Mouse (Mus musculus) cerebellum, adult (tissue): ENCODE results near the gene Pde10a.

Experiments used
- ATAC-seq: cut with Nextera tagmentation; 2 replicates; pipeline ENCODE4 v1.9.2; 2017; ENCODE audit warnings: mild to moderate bottlenecking, moderate library complexity, mixed read lengths; ENCODE audit not compliant: insufficient number of reproducible peaks, low FRiP score, low TSS enrichment

Pde10a gene

DNA sequence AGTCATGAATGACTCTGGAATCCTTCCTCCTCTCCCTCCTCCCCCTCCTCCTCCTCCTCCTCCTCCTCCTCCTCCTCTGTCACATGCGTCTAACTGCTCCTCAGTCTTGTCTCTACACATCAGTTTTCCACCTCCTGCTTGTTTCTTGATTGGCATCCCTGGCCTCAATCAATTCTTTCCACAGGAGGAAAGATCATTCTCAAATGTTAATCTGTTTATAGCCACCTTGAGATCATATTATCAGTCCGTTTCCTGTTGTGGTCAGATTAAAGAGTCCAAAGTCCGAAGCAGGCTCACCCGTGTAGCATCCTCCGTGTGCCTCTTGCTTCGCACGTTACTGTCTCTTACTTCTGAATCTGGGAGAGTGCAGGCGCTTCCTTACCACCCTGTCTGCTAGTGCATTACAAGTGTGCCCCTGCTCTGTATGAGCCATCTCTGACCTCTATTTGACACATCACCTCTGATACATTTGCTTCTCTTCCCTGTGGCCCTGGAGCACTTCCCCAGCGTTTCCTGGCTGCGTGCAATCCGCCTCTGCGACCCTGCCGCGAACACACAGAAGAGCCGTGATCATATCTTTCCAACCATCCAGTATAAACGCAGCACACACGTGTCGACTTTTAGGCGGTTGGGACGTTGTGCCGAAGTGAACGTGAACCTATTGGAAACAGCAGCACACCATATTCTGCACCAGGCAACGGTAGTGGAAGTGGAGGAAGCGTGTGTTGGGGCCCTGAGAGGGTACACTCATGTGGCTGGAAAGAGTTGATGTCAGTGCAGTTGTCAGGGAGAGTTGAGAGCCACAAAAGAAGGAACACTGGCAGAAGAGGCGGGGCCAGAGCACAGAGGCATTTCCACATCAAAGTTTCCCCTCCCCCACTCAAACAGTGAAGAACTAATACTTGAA, 342.4 kb downstream of the Pde10a start:
- ATAC-seq, result no peak

DNA sequence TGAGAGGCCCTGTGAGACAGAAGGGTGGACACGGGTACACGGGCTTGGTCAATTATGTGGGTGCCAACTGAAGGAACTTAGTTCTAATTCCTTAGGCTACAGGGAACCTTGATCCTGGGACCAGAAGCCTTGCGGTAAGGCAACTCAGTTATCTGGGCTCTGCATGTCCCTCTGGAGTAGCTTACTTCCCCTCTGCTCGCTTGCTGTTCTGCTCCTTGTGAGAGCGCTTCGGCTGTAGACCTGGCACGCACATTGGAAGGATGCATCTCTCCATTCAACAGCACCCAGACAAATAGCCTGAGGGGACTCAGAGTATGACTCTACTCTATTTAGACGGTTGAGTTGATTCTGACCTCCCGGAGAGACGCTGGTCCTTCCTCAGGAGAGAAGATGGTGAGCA, 344.1 kb downstream of the Pde10a start:
- ATAC-seq, result no peak

GRCm38 (mm10) chr17:8870848-8871247, 345.7 kb downstream of the Pde10a start:
- no peak for ATAC-seq

DNA sequence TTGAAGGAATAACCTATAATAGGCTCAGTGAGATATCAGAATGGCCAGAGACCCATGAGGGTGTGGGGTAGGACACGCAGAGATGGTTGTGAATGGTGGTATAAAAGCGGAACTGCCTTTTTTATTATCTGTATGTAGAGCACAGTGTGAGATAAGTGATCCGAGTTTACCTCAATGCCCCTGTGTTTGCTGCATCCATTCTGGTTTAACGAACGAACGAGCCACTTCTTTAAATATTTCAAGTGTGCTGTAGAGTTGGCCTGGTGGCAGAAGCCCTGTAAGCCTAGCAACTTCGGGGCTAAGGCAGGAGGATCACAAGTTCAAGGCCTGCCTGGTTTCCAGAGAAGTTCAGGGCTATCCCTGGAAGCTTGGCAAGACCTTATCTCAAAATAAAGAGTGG, 346.2 kb downstream of the Pde10a start:
- ATAC-seq, result no peak

DNA sequence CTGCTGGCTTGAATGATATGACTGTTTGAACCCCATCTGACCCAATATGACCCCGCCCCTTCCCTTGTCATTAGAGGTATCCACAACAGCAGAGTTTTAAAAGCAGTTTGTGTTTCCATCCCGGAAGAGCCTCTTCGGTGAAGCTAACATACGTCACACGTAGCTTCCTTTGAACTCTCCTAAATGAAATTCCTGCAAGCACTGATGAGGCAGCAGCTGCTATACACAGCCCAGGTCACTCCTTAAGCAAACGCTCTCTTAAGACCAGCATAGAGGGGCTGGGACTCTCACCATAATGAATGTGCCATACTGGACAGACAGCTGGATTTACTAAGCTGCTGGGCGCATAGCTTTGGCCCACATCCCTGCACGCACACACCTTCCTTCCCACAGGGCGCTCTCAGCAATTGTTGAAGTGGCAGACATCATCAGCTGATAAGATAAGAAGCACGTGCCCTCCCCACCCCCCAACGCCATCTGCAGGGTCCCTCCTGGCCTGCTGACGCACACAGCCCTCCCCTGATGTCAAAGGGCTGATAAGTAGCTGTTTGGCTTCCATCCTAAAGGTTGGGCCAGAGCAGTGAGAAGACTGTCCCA, 346.9 kb downstream of the Pde10a start:
- ATAC-seq, result no peak

DNA sequence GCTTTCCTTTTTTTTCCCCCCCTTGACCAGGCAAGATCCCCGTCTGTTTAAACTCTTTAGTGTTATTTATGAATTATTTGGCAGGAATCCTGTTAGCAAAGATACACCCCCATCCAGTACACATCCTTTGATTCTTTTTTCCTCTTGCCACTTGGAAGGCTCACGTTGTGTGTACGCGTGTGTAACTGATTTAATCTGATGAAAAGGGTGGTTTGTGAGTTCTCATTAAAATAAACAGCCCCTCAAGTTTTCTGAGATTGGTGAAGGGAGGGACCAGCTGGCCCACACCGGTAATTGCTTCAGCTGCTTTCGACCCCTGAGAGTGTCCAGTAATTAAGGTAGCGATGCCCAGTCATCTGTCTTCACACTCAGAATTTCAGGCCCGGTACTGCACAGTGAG, 347.4 kb downstream of the Pde10a start:
- no peak for ATAC-seq

DNA sequence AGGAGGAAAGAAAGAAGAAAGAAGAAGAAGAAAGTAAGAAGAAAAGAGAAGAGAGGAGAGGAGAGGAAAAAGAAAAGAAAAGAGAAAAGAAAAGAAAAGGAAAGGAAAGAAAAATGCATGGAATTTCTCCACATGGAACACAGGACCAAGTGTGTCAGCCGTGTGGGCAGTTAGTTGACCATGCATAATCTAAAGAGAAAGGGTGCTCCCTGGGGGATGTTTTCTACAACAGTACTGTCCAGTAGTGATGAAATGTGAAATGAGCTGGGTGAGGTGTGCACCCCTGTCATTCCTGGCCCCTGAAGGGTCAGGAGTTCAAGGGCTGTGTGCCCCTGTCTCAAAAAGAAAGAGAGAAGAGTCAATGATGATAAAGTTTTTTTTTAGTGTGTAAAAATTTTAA, 352.9 kb downstream of the Pde10a start:
- ATAC-seq, result no peak

- no peak for ATAC-seq
These were observed 356.5 kb downstream of the Pde10a start for GRCm38 (mm10) chr17:8881711-8882110.

GRCm38 (mm10) chr17:8884691-8885090, 359.5 kb downstream of the Pde10a start:
- no peak for ATAC-seq

DNA sequence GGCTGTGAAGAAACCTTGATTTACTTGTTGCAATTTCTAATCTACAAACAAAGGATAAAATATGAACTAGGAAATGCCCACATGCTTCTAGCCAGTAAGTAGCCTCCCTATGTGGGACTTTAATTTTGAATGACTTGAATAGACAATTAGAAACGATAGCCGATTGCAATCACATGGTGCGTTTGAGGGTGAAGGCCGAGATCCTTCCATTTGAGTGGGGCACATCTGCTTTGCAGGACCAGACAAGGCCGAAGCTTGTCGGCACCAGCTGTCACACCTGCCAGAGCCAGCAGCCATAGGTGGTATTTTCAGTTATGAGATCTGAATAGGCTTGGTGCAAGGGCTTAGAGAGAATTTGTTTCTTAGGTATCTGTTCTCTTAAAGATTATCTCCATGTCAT, 360.7 kb downstream of the Pde10a start:
- no peak for ATAC-seq

GRCm38 (mm10) chr17:8888105-8888504, 362.9 kb downstream of the Pde10a start:
- ATAC-seq, result peak; percentile 31; the same call in 1 of the 2 replicates

- no peak for ATAC-seq
These were observed 363.5 kb downstream of the Pde10a start for GRCm38 (mm10) chr17:8888639-8889038.

DNA sequence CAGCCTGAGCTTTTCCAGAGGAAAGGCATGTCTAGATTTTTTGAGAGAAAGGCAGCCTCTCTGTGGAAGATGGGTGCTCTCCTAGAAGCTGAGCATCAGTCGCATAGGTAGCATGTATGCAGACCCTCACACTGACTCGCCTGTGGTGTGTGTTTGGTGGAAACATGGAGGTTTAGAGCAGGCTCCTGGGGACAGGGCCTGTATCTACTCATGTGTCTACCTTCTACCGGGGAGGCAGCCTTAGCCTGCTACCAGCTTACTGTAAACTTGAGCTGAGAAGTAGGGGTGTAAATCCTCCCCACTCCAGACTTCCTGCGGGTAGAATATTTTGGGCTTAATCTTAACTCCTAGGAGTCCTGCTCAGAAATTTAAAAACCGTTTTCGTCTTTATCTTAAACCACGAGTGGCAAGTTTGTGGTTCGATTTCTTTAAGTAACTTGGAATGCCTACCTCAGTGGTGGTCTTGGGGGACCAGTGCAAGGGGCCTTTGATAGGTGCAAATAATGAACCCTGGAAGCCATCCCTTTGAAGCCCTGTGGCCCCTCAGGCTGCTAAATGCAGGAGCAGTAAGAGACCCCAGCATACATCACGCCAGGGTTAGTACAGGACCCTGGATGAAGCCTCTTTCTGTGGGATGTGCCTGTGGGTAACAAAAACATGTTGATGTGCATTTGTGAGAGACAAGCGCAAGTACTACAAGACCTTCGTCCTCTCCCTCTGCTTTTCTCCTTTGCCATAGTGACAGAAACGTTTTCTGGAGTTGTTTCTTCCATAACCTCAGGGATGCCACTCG, 367.2 kb downstream of the Pde10a start:
- no peak for ATAC-seq

GRCm38 (mm10) chr17:8895991-8896390, 370.8 kb downstream of the Pde10a start:
- no peak for ATAC-seq

GRCm38 (mm10) chr17:8897749-8898148, 372.6 kb downstream of the Pde10a start:
- no peak for ATAC-seq

- ATAC-seq, result no peak
These were observed 373.0 kb downstream of the Pde10a start for GRCm38 (mm10) chr17:8898221-8898620.

GRCm38 (mm10) chr17:8899212-8899611, 374.0 kb downstream of the Pde10a start:
- ATAC-seq, result no peak

DNA sequence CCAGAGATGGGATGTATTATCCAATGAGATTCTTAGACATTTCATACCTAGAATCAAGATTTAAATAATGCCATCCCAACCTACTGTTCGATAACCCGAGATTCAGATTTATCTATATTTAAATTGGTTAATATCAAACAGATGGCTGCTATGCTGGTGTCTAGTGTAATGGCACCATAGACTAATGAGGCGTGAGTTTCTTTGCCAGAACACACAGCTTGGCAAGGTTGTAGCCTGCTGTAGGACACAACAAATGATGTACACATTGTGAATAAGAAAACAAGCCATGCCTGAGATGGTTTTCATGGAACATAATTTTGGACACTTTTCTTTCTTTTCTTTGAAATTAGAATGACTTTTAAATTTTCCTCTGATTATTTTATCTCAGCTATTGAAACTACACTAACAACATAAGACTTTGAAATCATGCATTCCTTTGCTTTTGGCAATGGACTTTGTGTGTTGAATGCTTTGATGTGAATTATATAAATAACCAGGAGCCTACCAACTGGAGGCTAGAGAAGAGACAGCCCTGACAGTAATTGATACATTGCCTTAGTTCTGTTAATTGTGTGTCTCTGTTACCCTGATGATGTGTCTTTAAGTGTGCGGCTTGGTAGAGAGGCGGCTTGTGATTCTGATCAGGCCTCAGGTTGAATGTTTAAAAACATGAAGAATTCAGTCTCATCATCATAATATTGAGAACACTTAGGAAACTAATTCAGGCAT, 378.5 kb downstream of the Pde10a start:
- no peak for ATAC-seq

DNA sequence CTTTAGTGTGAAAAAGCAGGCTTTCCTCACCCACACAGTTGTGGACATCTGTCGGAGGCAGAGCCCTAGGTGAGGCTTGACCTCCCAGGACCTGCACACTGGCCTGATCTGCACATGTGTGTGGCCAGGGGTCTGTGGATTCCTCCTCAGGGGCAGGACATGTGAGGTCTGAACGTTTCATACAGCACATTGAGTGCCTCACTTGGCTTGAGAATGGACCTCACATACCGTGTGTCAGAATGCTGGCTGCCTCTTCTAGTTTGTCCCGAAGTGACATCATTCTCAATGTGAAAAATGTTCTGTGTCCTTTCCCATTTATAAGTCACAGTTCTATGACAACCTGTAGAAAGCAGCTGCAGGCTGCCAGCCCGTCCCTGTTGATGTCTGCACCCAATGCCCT, 385.4 kb downstream of the Pde10a start:
- ATAC-seq, result no peak

DNA sequence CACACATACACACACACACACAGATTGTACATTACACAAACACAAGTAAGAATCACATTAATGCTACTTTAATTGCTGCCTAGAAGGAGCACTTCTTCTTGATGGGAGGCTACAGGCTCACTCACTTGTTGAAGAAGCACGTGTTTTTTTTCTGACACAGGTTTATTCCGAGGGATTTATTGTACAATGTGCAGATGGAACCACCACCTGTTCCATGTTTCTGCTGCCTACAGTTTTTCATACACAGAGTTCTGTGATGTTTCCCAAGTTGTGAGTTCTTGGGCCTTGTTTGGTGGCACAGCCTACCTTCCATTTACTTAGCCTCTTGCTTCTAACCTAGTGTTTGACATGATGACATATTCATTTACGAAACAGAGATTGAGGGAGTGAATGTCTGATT, 387.8 kb downstream of the Pde10a start:
- no peak for ATAC-seq
